Mouse (Mus musculus): Measurements from ENCODE around the gene Pcnx.
"Not testable (repeated sequence)": the region's sequence is repeated elsewhere in the genome, so short reads cannot be mapped to it uniquely, and the experiment has no call there.

Pcnx gene

DNA sequence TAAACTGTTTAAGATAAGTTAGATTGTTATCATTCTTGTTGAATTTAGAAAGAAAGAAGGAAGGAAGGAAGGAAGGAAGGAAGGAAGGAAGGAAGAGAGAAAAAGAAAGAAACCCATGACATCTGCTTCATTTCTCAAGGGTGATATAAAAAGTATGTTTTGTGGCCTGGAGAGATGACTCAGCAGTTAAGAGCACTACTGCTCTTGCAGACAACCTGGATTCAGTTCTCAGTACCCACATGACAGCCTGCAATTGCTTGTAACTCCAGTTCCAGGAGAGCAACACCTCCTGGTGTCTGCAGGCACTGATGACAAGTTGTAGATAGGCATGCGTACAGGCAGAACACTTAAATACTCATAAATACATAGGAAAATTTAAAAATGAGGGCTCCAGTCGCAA, 105.6 kb downstream of the Pcnx start:
- DNase-seq (ENCODE audit: low spot score in 2 of 2) = no peak

DNA sequence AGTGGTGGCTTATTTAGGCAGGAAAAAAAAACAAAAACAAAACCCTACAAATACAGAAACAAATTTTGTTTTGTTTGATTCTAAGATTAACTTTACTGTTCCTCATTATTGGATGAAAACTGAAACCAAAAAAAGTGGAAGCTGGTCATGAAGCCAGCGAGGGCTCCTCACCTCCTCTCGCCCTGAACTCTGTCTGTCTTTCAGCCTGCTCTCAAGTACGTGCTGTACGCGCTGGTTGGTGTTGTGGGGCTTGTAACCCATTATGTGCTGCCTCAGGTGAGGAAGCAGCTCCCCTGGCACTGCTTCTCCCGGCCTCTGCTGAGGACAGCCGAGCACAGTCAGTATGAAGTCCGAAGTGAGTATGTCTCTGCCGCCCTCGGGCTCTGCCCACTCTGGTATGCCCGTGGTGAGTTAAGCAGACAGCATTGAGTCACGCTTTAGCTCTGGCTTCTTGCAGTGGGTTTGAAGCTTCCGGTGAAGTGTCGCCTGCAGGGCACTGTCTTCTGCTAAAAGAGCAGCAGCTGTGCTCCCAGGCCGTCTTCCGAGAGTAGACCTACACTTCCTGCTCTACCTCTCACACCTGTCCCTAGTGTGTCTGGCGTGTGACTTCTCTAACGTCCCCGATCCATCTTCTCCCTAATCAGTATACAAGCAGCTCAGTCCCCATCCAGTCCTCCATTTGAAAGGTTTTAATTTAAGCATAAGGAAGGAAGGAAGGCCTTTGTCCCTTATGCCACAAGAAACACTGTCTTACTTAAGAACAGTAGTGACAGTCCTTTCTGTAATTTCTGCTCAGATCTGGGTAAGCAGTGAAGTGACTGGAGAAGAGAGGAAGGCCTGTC, 111.4 kb downstream of the Pcnx start:
- no peak for DNase-seq (ENCODE audit: low spot score in 2 of 2)

DNA sequence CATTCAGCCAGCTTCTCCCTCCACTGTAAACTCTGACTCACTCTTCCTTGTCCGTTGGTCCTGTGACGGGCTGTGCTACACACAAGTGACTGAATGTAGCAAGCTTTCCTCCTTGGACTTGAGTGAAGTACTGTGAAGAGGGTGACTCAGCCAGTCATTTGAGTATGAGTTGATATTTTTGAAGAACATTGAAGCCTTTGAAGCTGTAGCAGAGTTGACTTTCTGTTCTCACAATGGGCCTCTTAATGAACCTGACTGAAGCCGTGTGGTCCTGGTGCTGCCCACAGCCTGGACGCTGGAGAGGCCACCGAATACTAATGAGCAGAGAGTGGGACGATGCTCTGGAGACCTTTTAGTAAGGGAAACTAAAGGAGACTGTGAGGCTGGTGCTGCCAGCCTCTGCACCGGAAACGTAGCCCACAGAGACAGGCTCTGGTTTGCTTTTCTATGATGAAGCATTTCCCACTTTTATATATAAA, 112.1 kb downstream of the Pcnx start:
- no peak for DNase-seq (ENCODE audit: low spot score in 2 of 2)

DNA sequence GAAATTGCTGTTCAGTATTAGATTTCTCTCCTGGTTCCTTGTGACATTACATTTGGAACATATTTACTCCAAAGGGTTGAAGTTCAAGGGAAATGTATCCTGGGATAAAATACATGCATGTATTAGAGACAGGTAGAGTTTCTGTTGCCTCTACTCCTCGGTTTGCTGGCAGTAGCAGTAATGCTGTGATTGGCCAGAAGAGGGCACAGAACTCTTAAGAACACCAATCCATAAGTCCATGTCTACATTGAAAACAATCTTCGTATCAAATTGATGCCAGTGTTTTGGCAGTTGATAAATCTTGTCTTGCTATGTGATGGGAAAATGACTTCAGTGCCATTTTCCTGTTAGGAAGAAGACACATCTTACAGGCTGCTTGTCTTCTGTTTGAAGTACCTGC, 115.0 kb downstream of the Pcnx start:
- DNase-seq (ENCODE audit: low spot score in 2 of 2) = peak in 1 of 2 experiments; percentile 43

DNA sequence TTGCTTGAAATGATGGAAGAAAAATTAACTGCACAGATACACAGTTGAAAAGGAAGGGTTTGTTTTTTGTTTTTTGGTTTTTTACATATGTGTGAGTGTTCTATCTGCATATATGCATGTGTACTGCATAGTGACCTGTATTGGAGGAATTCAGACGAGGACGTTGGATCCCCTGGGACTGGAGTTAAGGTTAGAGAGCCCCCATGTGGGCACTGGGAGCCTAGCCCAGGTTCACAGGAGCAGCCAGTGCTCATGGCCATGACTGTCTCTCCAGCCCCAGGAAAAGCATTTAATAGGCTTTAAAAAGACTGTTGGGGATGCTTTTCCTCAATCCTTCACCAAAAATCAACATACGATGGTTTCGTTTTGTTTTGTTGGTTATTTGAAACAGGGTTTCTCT, 117.5 kb downstream of the Pcnx start:
- DNase-seq (ENCODE audit: low spot score in 2 of 2) = no peak

DNA sequence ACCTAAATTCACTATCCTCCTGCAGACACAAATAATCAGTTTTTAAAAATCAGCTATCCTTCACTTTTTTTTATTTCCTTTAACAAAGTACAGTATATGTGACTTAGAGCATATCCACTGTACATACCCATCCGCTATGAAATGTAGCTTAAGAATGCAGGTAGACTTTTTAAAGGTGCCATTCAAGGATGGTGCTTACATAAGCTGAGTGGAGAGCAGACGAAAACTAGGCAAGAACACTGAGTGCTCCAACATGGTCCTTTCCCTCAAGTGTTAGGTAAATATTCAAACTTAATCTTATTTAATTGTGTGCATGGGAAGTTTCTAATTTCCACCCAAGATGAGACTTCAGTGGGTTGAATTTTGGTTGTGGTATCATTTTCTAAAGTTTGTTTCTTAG, 119.5 kb downstream of the Pcnx start:
- DNase-seq (ENCODE audit: low spot score in 2 of 2) = no peak

DNA sequence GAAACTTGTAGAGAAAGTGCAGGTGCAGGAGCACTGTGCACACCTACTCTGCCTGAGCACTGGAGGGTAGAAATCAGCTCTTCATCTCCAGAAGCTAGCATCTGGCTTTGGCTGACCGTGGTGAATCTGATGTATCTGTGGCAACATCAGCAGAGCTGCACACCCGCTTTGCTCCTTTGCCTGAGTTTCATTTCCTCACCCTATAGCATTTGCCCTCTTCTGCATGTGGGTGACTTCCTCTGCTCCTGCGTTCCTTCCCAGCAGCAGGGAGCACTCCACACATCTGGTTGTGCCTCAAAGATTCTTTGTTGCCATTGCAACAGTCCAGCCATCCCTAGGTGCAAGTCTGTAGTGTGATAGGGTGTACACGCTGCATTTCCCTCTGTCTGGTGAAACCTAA, 132.3 kb downstream of the Pcnx start:
- DNase-seq (ENCODE audit: low spot score in 2 of 2) = no peak

DNA sequence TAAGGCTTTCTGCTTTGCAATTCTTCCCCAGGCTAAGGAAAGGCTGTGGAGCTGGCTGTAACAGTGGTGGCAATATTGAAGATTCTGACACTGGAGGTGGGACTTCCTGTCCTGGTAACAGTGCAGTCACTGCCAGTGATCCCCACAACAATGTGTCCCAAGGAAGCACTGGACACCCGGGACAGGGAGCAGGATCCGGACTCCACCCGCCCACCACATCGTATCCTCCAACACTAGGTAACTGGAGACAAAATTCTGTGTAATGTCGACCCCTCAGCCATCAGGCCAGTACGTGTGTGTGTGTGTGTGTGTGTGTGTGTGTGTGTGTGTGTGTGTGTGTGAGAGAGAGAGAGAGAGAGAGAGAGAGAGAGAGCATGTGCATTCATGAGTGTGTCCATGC, 133.2 kb downstream of the Pcnx start:
- DNase-seq (ENCODE audit: low spot score in 2 of 2) = no peak

DNA sequence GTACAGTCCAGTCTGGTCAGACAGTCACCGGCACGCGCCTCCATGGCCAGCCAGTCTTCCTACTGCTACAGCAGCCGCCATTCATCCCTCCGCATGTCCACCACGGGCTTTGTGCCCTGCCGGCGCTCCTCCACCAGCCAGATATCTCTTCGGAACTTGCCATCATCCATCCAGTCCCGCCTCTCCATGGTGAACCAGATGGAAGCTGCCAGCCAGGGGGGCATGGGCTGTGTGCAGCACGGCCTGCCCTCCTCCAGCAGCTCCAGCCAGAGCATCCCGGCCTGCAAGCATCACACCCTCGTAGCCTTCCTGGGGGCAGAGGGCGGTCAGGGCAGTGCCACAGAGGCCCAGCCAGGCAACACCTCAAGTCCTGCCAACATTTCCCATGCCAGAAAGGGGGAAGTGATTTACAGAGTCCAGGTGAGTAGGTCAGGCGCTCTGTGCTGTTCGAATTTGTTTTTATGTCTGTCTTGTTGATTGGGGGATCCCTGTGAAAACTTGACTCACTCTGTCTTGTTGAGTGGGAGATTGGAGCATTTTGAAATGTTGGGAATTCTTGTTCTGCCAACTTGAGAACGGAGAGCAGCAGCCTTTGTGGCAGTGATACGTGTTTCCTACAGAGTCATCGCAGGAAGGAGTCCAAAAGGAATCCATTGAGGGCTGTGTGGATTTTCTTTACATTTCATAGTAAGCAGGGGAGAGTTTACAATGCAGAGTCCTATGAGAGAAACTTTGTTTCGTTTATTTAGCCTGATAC, 135.3 kb downstream of the Pcnx start:
- DNase-seq (ENCODE audit: low spot score in 2 of 2) = no peak

DNA sequence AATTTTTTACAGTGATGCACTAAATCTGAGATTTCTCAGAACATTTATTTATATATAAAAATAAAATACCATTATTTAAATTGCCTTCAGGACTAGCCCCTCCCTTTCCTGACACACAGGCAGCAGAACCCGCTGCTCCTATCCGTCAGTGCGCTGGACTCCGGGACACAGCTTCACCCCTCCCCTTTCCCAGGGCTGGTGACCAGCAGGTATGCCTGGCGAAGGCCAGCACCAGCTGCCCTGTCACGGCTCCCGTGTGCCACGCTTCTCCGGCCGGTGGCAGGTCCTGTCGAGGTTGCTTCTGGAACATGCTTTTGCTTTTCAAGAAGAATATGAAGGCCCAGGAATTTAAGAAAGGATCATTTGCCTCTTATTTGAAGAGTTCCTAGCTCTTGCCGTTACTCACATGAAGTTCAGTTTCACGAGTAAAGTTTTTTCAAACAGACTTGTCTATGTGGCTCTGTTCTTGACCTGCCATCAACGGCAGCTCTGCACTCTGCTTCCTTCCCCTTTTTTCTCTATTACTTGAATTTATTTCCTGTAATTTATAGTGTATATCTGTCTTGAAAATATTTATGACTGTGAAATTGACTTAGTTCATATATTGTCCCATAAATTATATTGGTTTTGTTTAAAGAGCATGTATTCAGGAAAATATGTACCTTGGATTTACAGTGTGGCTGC, 137.0 kb downstream of the Pcnx start:
- no peak for DNase-seq (ENCODE audit: low spot score in 2 of 2)

DNA sequence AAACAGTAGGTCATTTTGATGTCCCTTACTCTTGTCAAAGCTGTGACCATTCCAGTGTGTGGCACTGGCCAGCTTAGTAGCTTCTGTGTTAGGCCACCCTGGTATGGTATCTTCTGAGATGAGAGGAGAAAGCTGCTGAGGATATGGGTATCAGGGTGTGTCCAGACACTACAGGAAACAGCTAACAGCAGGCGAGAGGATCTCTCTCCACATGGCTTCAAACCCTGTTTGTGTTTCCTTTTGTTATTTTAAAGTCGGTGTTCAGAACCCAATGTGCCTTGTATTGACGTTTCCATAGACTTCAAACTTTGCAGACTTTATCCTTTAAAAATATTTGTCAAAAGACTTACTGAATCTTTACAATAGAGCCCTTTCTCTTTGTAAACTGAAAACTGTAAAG, 137.7 kb downstream of the Pcnx start:
- DNase-seq (ENCODE audit: low spot score in 2 of 2) = no peak

DNA sequence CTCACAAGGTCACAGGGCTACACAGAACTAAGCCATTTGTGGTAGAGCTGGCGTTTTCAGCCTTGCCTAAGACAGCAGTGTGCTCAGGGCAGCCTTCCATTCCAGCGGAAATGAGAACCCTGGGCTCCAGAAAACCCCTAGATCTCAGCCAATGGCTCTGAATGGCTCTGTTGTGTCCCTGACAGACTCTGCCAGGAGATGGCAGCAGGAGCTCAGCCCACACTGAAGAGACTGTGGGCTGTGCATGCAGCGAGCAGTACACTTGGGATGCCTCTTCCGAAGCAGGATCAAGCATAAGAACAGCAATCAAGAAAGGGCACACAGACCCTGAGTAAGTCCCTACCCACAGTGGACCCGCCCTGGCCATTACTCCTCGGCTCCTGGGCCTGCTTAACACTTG, 142.9 kb downstream of the Pcnx start:
- DNase-seq (ENCODE audit: low spot score in 2 of 2) = not testable (repeated sequence)

DNA sequence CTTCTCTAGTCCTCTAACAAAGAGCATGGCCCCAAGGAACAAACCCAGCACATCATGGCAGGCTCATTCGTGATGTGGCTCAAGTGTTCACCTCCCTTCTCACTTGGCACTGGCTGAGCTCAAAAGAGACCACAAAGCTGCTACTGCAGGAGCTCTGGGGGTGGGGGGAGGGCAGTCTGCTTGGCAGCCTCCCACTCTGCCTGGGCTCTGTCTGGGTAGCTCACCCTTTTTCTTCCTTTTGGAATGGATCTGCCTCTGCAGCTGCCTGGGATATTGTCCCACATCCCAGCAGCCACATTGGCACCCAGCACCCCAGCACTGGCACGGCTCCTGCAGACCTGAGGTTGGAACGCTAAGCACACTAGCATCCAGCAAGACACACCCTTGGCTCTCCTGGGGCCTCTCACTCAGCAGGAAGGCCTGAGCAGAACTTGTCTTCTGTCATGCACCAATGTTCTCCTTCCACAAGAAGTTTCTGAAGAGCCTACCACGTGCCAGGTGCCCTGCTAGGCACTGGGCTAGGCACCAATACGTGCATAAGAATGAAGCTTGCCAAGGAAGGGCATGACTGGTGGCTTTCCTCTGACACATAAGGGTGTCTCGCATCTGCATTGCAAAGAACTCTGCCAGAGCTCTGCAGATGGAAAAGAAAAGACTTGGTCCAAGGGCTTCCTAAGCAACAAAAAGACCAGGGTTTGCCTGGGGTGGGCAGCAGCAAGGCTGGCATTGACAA, 166.2 kb downstream of the Pcnx start:
- not testable (repeated sequence) for DNase-seq (ENCODE audit: low spot score in 2 of 2)

DNA sequence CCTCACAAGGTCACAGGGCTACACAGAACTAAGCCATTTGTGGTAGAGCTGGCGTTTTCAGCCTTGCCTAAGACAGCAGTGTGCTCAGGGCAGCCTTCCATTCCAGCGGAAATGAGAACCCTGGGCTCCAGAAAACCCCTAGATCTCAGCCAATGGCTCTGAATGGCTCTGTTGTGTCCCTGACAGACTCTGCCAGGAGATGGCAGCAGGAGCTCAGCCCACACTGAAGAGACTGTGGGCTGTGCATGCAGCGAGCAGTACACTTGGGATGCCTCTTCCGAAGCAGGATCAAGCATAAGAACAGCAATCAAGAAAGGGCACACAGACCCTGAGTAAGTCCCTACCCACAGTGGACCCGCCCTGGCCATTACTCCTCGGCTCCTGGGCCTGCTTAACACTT, 173.7 kb downstream of the Pcnx start:
- DNase-seq (ENCODE audit: low spot score in 2 of 2) = not testable (repeated sequence)

DNA sequence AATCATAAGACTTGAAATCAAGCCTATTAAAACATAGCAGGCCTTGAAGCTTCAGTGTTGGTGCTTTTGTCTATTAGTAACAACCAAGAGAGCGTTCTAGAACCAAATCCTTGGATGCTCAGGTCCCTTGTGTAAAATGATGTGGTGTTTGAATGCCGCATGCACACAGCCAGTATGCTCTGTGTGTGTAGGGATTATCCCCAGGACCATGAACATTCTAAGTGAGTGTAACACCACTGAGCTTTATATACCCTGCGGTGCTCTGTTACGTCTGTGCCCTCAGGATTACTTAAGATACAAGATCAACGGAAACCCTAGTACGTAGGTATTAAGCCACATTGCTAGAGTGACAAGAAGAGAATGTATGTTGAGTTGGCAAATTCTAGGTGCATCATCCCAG, 174.2 kb downstream of the Pcnx start:
- DNase-seq (ENCODE audit: low spot score in 2 of 2) = not testable (repeated sequence)

DNA sequence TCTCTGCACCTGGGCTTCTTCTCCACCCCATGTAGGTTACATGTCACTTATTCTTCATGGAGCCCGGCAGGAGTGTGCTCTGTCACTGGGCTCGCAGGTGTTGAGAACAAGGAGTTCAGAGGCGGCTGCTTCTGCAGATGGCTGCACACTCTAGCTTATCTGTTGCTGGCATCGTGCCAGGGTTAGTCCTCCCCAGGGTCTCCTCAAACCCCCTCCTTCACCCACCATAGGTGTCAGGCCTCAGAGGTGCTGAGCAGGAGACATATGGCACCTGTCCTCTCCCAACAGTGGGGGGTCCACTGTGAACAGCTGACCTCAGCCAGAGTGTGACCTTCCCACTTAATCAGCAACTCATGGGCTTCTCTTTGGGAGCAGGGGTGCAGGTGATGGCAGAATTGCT, 184.3 kb downstream of the Pcnx start:
- DNase-seq (ENCODE audit: low spot score in 2 of 2) = not testable (repeated sequence)

Data from spleen, postnatal 10 days (tissue).